Mouse (Mus musculus) erythroid progenitor cell, adult 5-6 weeks (primary cell): ENCODE data around the gene Zfp697. TPM values are rescaled to one million over a fixed set of nuclear protein-coding genes. Genes with fewer than 3 reads are reported as not detected.

ENCODE experiments used
- ATAC-seq: replicated peaks from 2 replicates; pipeline ENCODE4 v1.8.0; 2016; ENCODE audit warnings: moderate number of reproducible peaks, mild to moderate bottlenecking, moderate TSS enrichment, inconsistent platforms; ENCODE audit not compliant: poor library complexity, low FRiP score, severe bottlenecking
- total RNA-seq, 2 experiments: library from RNA; stranded (forward) in 1 of 2; stranded (reverse) in 1 of 2; fragments of 150-400 nt in 1 of 2; fragments of 186-747, 209-891 nt in 1 of 2; gene quantifications; 2 replicates each; pipeline versions ENCODE4 v1.2.3 to v1.2.4; 2015 to 2017; ENCODE audit warnings: low replicate concordance in 2 of 2

Gene Zfp697
- total RNA-seq, 2 experiments from 2014 or later = not detected

DNA sequence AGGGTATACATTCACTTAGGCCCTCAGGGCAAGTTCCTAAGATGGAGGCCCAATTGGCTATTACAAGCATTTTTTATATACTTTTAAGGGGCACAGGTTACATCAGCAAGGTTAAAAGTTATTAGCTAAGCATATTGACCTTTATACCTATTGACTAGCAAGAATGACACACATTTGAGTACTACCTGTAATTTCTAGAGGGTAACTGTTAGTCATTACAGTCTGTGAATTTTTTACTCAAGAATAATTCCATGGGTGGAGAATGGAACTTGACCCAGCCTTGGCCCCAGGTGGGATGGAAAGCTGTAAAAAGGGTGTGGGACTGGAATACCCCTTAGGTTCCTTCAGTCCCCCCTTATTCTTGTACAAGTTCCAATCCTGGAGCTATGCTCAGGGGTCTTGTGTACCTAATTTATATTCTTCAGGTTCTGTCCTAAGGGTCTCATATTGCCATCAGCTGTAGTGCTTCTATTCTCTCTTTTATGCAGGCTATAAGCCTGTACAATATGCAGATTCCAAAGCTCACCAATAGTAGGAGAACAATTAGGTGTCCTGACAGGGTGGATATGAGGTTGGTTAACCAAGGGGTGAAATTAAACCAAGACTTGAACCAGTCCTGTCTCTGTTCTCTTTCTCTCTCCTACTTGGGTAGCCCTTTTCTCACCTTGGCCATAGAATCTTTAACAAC lies 400.1 kb downstream of the Zfp697 start:
- no peak for ATAC-seq

DNA sequence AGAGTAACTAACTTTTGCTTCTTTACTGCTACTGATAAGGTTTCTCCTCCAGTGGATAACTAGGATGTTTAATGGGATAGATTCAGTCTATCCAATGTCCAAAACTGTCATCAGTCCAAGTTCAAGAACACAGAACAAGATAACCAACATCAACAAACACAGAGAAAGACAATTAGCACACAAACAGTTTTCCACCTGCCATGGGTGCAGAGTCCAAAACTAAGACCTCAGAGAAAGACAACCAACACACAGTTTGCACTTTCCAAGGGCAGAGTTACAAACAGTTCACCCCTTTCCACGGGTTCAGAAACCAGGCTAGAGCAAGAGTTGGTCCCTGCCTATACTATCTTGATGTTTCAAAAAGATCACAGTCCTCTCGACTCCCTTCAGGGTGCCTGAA lies 404.3 kb downstream of the Zfp697 start:
- no peak for ATAC-seq

Other genes with a start within 250 kb of the Zfp697 start
- not detected in 2 replicates for gene Adam30, start 221.8 kb upstream of the Zfp697 start, total RNA-seq (2015; ENCODE audit: low replicate concordance)
- not detected in 2 replicates for gene Adam30, start 221.8 kb upstream of the Zfp697 start, total RNA-seq (2017; ENCODE audit: low replicate concordance)
- not detected in 2 replicates for gene Reg4, start 160.3 kb upstream of the Zfp697 start, total RNA-seq (2015; ENCODE audit: low replicate concordance)
- not detected in 2 replicates for gene Reg4, start 160.3 kb upstream of the Zfp697 start, total RNA-seq (2017; ENCODE audit: low replicate concordance)
- gene Hmgcs2, start 102.0 kb upstream of the Zfp697 start, total RNA-seq (2015; ENCODE audit: low replicate concordance) = not detected in 2 replicates
- 1.6 TPM in 1 of 2 replicates, not detected in the other for gene Hmgcs2, start 102.0 kb upstream of the Zfp697 start, total RNA-seq (2017; ENCODE audit: low replicate concordance)
- gene Phgdh, start 42.5 kb upstream of the Zfp697 start, total RNA-seq (2015; ENCODE audit: low replicate concordance) = 6.7 and 6.8 TPM in 2 replicates
- 6.7 and 17.9 TPM in 2 replicates for gene Phgdh, start 42.5 kb upstream of the Zfp697 start, total RNA-seq (2017; ENCODE audit: low replicate concordance)
- not detected in 2 replicates for gene Gm4450, start 74.7 kb downstream of the Zfp697 start, total RNA-seq (2015; ENCODE audit: low replicate concordance)
- not detected in 2 replicates for gene Gm4450, start 74.7 kb downstream of the Zfp697 start, total RNA-seq (2017; ENCODE audit: low replicate concordance)
- gene Hsd3b4, start 128.1 kb downstream of the Zfp697 start, total RNA-seq (2015; ENCODE audit: low replicate concordance) = not detected in 2 replicates
- gene Hsd3b4, start 128.1 kb downstream of the Zfp697 start, total RNA-seq (2017; ENCODE audit: low replicate concordance) = not detected in 2 replicates
- not detected in 2 replicates for gene Gm10681, start 206.3 kb downstream of the Zfp697 start, total RNA-seq (2015; ENCODE audit: low replicate concordance)
- not detected in 2 replicates for gene Gm10681, start 206.3 kb downstream of the Zfp697 start, total RNA-seq (2017; ENCODE audit: low replicate concordance)
- gene Hsd3b5, start 247.8 kb downstream of the Zfp697 start, total RNA-seq (2015; ENCODE audit: low replicate concordance) = not detected in 2 replicates
- not detected in 2 replicates for gene Hsd3b5, start 247.8 kb downstream of the Zfp697 start, total RNA-seq (2017; ENCODE audit: low replicate concordance)